Mouse (Mus musculus): ENCODE results near the gene Kiss1r.

The Kiss1r gene

DNA sequence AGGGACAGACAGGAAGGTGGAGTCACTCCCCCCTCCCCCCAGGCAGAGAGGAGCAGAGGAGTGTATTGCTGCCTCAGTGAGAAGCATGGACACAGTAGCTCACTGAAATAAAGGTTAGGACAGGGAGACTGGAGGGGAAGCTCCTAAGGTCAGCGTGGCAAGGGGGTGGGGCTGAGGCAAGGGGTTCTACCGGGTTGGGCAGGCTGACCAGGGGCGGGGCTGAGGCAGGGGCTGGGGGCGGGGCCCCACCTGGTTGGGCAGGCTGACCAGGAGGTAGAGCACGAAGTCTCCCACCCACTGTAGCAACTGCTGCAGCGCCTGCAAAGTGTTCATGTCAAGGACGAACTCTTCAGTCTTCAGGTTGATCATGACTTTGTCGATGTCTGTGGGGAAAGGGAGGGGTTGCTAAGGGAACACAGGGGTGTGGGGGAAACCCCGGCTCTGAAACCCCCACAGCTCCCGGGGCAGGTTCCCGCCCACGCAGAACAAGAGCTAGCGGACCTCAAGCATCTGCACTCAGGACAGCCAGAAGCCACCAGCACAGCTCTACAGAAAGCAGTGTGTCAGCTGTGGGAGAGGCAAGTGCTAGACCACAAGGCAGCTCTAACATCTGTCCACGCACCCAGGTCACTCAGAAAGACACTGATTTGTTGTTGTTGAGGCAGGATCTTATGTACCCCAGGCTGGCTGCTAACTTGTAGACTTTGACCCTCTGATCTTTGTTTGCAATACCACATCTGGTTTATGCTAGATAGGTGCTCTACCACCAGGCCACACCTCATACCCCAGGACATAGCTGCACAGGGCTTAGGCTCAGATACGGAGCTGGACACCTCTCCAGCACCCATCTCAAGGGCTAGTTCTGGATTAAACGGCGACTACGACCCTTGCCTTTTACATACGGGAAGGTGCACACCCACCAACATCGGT lies 19.2 kb upstream of the Kiss1r start:
- peak; percentile 53 to 83 for DNase-seq

DNA sequence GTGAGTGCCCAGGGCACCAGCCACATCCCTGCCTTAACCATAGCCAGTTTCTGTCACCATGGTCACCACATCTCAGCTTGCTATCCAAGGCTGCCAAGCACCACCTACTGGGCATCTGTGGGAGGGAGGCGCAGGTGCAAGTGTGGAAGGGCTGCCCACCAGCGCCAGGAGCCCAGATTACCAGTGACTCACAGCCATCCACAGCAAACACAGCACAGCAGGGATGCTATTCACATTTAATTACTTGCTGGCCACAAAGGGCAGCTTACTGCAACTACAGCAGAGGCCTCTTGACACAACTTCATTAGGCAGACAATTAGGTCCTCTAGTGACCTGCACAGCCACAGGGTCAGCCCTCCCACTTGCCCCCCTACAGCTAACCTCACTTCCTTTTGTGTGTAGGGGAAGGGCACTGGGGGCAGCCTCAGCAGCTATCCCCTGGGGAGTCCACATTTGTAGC lies 15.8 kb upstream of the Kiss1r start:
- no peak for DNase-seq

DNA sequence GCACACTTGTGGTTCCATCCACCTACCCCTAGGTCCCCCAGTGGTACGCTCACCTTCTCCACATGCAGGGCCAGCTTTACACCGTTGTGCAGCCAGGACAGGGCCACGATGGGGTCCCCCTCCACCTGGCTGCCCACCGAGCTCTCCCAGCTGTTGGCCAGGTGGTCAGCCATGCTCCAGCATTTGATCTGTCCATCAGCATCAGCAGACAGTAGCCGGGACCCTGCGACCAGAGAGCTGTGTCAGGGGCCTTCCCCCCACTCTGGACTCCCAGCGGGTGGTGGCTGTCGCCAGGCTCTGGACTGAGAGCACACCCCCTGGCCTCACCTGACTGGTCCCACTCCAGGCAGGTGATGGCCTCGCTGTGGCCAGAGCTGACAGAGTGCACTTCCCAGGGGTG lies 10.1 kb upstream of the Kiss1r start:
- DNase-seq, result no peak

DNA sequence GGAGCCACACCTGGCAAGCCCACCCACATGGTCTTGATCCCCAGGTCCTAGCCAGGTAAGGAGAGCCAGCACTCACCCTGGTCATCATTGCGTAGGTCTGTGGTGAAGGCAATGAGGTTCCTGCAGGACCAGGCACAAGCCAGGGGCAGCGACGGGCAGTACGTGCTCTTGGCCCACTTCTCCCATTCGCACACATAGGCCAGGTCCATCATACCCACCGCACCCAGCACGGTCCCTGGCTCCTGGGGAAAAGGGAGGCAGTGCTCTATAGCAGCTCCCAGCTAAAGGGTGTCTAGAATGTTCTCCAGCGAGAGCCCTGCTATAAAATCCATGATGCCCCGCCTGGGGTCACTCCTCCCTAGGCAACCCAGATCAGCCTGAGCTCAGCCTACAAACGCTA lies 9.4 kb upstream of the Kiss1r start:
- no peak for DNase-seq

DNA sequence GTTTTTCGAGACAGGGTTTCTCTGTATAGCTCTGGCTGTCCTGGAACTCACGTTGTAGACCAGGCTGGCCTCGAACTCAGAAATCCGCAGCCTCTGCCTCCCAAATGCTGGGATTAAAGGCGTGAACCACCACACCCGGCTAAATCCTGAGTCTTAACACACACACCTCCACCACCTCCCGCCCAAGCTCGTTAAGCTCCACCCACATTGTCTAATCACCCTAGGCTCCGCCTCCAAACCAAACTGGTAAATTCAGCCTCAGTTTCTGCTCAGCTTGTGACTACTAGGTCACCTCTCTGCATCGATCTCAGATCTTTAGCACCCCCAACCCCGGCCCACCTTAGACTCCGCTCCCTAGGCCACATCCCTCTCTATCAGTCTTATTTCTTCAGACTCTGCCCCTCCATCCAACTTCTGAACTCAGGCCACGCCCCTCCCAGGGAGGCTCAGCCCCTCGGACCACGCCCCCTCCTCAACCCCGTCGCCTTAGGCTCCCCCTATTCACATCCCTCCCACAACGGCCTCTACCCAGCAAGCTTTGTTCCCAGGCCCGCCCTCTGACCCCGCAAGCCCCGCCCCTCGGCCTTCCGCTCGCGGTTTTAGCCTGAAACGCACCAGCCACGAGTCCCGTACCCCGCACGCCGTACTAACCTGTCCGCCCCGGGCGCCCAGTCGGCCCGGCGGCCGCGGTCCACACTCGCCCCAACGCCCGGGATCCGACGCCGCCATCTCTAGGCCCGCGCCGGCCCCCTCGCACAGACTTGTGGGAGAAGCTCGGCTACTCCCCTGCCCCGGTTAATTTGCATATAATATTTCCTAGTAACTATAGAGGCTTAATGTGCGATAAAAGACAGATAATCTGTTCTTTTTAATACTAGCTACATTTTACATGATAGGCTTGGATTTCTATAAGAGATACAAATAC lies 8.3 kb upstream of the Kiss1r start, which contains the start of gene Med16:
Gene Med16 (minus strand): TSS at position 757 of the 925 bp plus-strand sequence.
- peak; percentile 98 for DNase-seq

DNA sequence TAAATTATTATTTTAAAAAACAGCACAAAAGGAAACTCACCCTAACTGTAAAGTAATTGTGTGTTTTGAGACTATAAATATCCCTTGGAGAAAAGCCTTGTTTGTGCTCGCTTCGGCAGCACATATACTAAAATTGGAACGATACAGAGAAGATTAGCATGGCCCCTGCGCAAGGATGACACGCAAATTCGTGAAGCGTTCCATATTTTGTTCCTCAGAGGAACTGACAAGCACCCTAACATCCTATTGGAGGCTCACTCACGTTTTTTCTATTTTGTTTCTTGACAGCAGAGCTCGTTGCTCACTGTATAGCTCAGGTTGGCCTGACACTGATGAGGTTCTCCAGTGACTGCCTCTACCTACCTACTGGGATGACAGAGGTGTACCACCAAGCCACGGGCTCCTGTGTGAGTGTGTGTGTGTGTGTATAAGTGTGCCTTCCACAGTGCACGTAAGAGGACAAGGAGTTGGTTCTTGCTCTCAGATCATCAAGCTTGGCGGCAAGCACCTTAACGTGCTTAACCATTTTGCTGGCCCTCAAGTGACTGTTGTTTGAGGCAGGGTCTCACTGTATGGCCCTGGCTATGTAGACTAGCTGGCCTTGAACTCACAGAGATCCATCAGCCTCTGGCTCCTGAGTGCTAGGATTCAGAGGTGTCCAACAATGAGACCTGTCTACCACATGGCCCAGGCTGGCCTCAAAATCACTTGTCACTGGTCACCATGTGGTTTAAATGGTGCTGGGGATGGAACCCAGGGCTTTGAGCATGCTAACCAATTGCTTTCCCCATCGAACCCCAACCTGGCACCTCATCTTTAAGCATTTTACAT lies 7.5 kb upstream of the Kiss1r start:
- peak in 1 of 2 experiments; percentile 41 for DNase-seq

DNA sequence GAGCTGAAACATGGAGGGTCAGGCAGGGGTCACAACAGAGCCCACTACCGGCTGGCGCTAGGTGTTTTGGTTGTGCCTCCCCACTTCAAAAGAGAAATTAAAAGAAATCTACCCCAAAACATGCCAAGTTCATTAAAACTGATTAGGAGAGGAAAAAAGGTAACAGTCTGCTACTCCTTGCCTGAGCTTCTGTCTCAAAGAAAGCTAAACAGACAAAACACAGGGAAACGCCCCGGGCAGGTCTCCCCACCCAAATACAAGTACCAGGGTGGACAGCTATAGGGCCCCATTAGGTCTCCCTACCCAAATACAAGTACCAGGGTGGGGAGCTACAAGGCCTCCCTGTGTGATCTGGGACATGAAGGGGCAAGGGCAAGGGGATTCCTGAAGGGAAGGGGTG lies 6.2 kb upstream of the Kiss1r start, which contains the start of gene Gm26602:
Gene Gm26602 (plus strand): TSS at position 301 of the 400 bp plus-strand sequence.
- DNase-seq, result no peak

DNA sequence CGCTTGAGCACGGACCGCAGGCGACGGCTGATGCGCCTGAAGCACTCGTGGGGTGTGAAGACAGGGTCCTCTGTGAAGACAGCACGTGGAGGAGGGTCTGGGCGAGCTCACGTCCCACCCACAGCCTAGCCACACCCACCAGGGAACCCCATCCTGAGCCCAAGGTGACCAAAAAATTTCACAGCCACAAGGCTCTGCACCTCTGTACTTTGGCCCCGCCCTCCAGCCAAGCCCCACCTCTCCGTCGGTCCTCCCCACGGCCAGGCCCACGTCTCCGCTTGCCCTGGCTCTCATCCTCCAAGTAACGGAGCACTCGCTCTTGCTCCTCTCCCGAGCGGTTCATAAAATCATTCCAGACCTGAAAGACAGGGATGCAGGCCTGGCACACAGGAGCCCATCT lies 4.4 kb upstream of the Kiss1r start:
- no peak for DNase-seq

DNA sequence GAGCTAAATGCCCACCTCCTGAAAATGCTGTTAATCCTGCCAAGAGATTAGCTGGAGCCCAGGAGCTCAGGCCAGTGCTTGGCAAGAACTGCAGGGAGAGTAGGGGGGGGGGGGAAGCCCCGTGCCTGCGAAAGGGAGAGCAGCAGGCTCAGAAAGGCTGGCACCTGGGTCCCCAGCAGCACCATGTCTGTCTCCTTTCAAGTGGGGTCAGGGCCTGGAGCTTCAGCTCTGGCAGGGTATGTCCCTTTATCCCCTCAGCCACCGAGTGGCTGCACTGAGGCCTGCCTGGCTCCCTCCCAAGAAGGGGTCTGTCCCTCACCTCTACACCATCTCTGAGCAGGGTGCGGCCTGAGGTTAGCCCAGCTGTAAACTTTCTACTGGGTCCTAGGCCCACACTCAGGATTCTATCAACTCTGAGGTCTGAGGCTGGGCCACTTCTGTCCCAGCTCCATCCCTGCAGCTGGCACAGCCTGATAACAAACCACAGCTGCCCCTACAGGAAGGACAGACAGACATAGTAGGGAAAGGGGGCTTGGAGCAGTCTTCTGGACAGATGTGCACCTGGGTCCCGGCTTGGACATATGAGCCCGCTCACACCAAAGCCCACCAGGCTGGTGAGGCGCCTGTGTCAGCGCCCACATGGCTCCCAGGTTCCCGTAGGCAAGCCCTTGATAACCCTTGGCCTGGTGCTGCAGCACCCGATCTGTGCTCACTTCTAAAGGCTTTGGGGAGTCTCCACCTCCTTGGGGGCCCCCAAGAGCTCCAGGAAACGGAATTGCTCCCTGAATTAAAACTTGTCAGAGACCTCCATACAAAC lies 2.4 kb upstream of the Kiss1r start:
- no peak for DNase-seq

DNA sequence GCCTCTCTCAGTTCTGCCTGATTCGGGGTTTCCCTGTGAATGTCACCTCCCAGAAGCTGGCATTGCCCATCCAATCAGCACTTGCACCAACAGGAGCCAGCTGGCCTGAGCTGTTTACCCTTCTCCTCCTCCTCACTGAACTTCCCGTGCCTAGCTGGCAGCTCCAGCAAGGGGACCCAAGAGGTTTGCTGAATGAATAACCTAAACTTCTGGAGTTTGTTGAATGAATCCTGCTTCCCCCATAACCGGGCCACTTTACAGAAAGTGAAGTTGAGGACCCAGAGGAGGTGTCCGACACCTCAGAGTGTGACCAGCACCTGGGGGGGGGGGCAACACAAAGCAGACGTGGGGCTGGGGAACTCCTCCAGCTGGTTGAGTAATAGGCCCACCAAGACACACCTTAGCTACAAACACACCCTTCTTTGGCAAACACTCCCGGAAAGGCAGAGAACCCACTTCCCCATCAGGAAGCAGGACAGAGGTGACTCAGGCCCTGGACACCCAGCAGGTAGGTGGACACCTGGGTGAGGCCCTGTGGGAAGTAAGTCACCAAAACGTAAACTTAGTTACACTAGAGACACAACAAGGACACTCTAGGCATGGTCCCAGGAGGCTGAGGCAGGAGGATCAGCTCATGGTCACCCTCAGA lies 1.7 kb upstream of the Kiss1r start:
- DNase-seq, result no peak

DNA sequence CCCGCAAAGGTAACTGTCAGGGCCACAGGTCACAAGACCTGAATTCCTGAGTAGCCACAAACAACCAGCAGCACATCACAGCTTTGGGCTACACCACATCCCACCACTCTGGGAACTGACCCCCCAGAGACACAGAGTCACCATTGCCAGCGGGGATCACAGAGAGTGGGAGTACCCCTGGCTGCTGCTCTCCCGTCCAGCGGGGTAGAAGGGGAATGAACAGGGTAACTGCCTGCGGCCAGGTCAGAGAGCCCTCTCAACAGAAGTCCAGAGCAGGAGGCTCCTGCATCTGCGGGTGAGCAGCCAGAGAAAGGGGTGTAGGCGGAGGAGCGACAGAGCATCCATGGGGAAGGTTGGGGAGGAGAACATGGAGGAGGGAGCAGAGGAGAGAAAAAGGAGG lies 690 bp upstream of the Kiss1r start:
- no peak for DNase-seq

DNA sequence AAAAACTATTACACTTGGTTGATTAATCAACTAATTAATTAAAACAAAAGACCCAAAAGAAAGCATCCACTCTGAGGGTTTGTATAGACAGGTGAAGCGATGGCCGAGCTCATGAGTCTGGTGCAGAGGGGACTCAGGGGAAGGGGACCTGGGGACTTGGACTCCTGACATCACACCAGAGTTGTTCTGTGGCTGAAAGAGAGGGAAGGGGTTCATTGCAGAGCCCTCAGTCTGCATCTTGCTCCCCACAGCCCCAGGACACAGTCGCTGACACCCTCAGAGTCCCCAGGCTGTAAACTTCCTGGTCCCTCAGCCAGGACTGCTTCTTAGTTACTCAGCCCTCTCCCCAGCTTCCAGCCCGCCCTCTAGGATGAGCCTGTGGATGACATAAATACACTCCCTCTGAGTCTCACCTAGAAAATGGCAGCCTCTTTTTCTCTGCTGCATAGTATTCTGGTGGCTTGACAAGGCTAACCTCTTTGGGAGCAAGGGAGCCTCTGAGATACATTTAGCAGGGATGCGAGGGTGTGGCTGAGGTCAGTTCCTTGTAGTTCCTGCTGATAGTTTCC lies 845 bp downstream of the Kiss1r start:
- no peak for DNase-seq

DNA sequence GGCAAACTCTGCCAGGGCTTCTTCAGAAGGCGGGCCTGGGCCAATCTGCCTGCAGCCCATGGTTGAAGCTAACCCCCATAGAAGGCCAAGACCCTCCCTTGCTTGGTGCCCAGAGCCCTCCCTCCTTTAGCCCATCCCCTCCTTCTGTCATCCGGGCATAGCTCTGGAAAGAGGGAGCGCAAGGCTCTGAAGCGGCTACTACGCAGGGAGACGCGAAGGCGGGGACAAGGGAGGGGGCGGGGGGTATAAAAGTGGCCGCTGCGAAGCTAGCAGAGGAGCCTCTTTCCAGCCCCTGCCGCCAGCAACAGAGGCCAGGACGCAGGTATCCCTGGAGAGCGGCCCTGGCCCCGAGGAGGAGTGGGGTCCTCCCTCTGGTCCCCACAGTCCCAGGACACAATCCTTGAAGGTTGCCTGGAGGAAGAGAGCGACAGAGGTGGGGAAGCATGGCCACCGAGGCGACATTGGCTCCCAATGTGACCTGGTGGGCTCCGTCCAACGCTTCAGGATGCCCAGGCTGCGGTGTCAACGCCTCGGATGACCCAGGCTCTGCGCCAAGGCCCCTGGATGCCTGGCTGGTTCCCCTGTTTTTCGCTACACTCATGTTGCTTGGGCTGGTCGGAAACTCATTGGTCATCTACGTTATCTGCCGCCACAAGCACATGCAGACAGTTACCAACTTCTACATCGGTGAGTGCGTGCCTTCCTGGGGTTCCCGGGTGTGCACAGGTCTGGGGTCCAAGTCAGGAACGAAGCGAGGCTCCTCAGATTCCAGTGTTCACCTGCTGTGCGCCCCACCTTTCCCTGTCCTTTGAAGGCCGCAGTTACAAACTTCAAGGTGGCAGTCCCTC lies 1.7 kb downstream of the Kiss1r start:
- DNase-seq, result no peak

DNA sequence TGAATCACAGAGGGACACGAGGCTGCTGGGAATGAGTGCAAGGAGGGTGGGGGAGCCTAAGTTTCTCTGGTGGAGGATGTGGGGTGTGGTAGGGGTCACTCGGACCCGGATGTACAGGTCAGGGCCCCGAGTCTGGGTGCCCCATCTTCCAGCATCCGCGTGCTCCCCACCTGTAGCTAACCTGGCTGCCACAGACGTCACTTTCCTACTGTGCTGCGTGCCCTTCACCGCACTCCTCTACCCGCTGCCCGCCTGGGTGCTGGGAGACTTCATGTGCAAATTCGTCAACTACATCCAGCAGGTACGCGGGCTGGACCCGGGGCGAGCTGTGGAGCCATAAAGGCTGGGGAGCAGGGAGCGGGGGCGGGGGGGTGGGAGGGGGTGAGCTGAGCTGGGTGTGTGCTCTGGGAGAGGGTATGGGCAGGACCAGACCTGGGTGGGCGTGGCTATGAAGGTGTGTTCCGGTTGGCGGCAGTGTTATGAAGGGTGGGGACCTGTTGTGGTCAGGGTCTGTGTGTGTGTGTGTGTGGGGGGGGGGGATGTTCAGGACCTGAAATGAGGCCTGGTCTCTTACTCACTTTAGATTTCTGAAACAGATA lies 2.6 kb downstream of the Kiss1r start:
- DNase-seq, result peak in 1 of 2 experiments; percentile 54

DNA sequence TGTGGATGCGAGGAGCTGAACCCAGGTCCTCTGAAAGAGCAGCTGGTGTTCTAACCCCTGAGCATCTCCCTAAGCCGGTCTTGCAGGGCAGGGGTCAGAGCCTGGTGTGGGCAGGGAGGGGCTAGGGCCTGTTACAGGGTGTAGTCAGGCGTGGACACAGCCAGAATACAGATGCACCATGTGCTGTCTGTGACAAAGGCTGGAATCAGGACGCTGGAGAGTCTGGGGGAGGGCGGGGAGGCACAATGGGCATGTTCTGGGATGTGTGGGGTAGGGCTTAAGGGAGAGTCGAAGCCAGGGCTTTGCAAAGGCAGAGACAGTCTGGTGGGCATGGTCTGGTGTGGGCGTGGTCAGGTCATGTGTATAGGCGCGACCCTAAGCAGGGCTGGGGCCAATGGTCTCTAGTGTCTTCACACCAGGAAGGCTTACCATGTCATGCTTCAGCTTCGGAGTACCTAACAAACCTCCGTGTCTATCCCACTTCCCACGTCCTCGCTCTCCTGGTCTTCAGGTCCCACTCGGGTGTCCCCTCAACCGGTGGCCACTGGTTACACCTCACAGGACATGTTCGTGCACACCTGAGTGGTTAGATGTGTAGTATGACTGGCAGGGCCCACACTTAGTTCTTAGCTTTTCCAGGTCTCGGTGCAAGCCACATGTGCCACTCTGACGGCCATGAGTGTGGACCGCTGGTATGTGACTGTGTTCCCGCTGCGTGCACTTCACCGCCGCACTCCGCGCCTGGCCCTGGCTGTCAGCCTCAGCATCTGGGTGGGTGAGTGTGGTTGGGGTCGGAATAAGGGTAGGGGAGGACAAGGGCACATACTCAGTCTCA lies 3.5 kb downstream of the Kiss1r start:
- no peak for DNase-seq

DNA sequence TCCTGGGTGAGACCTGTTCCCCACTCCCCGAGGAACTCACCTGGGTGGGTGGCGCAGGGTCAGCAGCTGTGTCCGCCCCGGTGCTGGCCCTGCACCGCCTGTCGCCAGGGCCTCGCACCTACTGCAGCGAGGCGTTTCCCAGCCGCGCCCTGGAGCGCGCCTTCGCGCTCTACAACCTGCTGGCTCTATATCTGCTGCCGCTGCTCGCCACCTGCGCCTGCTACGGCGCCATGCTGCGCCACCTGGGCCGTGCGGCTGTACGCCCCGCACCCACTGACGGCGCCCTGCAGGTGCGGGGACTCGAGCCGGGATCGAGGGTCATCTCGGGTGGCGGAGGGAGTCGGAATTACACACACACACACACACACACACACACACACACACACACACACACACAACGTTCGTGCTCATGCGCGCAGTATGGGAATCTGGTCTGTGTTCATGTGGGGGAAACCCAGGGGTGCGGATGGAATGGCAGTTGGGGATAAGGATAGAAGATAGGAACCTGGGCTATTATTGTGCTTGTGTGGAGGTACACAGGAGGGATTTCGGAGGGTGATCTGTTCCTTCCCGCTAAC lies 4.3 kb downstream of the Kiss1r start, which contains the start of gene R3hdm4:
Gene R3hdm4 (minus strand): TSS at position 251 of the 578 bp plus-strand sequence.
- DNase-seq, result no peak

DNA sequence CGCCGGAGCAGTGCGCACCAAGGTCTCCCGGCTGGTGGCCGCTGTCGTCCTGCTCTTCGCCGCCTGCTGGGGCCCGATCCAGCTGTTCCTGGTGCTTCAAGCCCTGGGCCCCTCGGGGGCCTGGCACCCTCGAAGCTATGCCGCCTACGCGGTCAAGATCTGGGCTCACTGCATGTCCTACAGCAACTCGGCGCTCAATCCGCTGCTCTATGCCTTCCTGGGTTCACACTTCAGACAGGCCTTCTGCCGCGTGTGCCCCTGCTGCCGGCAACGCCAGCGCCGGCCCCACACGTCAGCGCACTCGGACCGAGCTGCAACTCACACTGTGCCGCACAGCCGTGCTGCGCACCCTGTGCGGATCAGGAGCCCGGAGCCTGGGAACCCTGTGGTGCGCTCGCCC lies 4.8 kb downstream of the Kiss1r start:
- DNase-seq, result no peak

Measured in kidney, postnatal 25 days (tissue).